Mouse (Mus musculus) adrenal gland (tissue): ENCODE measurements around the gene Itgam.
"Not testable (repeated sequence)": the region's sequence is repeated elsewhere in the genome, so short reads cannot be mapped to it uniquely, and the experiment has no call there.

Source experiments
- intact Hi-C: fragments of 180-260 bp; cut with DNase I; formaldehyde crosslinking; loops from one replicate; pipeline ENCODE4 v1.15.1; 2025
- long read RNA-seq, 2 experiments: library from polyadenylated mRNA; unstranded; transcript quantifications; one replicate each; pipeline ENCODE4 v2.0.0; 2020; ENCODE audit warnings: borderline replicate concordance in 1 of 2; ENCODE audit not compliant: insufficient replicate concordance in 1 of 2

The Itgam gene
- long read RNA-seq, experiment 1: 0 reads
- long read RNA-seq, experiment 2: 0 reads

DNA sequence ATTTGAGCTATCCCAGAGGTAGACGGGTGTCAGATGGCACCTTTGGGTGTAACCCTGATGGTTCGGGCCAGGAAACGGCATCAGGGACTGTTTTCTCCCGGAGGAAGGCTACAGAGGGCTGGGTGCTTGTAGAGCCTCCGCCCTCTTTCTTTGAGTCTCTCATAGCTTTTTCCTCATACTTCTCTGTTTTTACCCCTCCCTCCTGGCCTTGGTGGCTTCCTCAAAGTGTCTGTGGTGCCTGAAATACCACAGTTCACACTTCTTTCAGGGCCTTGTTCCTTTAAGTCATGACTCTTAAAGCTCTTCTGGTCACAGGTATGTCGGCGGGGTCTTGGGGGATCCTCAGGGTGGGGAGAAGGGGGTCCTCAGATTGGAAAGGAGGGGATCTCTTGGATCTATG is at the start of gene Itgam, which contains the start of gene Gm49368:
Gene Itgam, plus strand, starts transcription at position 185 of the 400 bp plus-strand sequence.
Gene Gm49368, plus strand, starts transcription at position 228 of the 400 bp plus-strand sequence.
- intact Hi-C loops: no loop called here

DNA sequence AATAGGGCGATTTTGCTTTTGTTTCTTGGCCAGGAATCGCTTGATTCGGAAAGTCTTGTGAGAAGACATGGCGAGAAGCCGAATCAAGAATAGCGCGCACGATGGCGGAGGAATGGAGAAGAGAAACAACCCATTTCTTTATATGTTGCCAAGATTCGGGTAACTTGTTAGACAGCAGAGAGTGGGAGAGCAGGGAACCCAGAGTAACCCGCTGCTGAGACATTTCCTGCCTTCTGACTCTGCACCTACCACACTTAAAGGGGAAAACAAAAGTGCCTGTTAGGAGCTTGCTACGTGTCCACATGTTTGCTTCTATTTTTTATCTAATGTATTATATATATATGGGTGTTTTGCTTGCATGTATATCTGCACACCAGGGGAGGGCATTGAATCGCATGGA is 49.3 kb upstream of the Itgam start:
- intact Hi-C loops: loop anchor here (10.0 kb wide), 1 partner anchor 202 kb away; no protein-coding TSS in a partner anchor

GRCm38 (mm10) chr7:128016134-128016533 is 46.3 kb upstream of the Itgam start:
- intact Hi-C loops: loop anchor here (10.0 kb wide), 1 partner anchor 199 kb away; no protein-coding TSS in a partner anchor

GRCm38 (mm10) chr7:128016650-128017049 is 45.8 kb upstream of the Itgam start:
- intact Hi-C loops: loop anchor here (10.0 kb wide), 1 partner anchor 198 kb away; no protein-coding TSS in a partner anchor

DNA sequence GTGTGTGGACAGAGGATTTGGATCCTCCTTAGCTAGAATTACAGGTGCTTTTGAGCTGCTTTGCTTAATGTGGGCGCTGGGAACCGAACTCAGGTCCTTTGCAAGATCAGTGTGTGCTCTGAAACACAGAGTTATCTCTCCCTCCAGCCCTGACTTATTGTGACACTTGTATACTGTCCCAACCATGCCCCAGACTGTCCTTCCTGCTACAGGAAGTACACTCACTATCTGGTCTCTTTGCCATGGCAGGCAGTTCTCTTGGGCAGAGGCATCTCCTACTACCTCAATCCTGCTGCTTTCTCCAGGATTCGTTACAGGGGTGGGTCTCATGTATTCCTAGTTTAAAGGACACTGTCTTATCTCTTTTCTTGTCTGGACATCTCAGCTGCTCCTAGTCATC is 44.2 kb upstream of the Itgam start:
- intact Hi-C loops: loop anchor here (10.0 kb wide), 1 partner anchor 197 kb away; no protein-coding TSS in a partner anchor

DNA sequence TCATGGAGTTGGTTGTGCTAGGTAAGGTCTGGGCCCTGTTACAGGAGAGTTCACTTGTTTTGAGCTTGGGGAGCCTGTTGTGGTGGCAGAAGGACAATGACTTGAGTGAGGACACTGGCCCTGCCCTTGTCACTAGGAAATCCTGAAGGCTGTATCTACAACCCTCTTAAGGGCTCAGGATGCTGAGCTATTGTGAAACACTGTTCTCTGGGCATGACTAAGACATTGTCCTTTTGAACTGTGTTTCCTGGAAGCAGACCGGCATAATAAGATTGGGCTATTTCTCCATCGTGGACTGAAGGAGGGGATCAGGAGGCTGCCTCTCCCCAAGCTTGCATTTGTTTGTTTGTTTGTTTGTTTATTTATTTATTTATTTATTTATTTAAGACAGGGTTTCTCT is 43.3 kb upstream of the Itgam start:
- intact Hi-C loops: loop anchor here (10.0 kb wide), 1 partner anchor 196 kb away; no protein-coding TSS in a partner anchor

GRCm38 (mm10) chr7:128022974-128023373 is 39.5 kb upstream of the Itgam start:
- intact Hi-C loops: no loop called here

DNA sequence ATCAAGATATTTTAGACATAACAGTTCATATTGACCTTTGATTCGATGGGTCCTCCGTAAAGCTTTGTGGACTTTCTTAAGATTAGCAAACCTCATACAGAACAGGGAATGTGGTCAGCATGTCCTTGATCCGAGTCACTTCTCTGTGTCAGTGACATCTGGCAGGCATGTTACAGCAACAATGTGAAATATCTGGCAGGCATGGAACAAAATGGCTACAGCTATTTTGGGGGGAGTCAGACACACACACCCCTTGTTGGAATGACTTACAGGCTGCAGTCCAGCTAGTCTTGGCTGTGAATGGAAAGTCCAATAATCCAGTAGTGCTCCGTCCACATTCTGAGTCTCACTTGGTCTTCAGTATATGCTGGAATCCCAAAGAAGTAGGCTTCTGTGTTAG is 38.9 kb upstream of the Itgam start:
- intact Hi-C loops: no loop called here

GRCm38 (mm10) chr7:128024364-128024763 is 38.1 kb upstream of the Itgam start:
- intact Hi-C loops: no loop called here

DNA sequence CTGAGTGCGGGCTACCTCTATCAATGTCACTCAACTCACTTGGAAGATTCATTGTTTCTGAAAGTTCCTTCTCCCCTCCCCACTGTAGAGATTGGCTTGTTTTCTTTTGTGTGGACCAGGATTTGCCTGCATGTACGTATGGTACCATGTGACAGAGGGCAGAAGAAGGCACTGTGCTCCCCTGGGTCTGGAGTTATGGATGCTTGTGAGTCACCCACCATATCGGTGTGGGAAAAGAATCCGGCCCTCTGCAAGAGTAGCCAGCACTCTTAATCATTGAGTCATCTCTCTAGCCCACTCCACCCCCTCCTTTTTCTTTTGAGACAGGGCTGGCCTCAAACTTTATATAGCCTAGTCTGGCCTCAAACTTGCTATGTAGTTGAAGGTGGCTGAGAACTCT is 37.5 kb upstream of the Itgam start:
- intact Hi-C loops: no loop called here

GRCm38 (mm10) chr7:128025381-128025780 is 37.1 kb upstream of the Itgam start:
- intact Hi-C loops: no loop called here

GRCm38 (mm10) chr7:128031403-128031976 is 30.9 kb upstream of the Itgam start:
- intact Hi-C loops: no loop called here

DNA sequence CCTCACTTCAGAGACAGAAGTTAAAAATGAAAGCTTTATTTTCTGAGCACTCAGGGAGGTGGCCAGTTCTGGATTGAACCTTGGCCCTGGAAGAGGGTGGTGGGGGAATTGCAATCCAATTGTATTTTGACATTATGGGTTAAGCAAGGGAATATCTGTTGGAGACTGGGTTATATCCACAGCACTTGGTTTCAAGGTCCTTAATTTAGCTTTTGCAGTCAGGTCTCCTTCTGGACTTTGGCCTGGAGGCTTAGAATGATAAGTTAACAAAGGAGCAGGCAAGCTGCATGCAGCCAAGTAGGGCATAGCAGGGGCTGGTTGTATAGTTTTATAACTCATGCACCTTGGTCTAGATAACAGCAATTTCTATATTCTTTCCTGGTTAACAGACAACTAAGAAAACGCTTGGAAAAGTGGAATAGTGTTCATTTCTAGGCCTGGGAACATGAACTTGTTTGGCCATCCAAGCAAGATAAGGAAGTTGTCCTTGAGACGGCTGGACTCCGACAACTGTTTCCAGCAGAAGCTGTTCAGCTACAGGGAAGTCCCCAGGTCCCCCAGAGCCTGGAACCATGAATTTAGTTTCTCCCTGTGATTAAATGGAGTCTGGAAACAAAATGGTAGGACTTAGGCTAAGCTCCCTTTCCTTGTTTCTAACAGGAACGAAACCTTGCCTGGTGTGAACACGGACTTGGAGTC is 30.0 kb upstream of the Itgam start:
- intact Hi-C loops: no loop called here

GRCm38 (mm10) chr7:128032989-128033293 is 29.5 kb upstream of the Itgam start:
- intact Hi-C loops: no loop called here

DNA sequence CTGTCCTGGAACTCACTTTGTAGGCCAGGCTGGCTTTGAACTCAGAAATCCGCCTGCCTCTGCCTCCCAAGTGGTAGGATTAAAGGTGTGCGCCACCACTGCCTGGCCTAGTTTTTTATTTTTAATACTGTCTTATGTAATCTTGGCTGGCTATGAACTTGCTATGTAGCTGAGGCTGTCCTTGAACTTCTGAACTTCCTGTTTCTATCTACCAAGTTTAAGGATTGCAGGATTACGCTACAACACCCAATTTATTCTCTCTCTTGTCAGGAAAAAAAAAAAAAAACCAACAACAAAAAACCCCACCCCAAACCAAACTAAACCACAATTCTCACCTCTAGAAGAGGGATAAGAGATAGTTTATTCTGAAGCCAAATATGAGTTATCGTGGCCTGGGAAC is 28.8 kb upstream of the Itgam start:
- intact Hi-C loops: no loop called here

GRCm38 (mm10) chr7:128042161-128042820 is 20.1 kb upstream of the Itgam start:
- intact Hi-C loops: not testable (repeated sequence)

GRCm38 (mm10) chr7:128044142-128044785 is 18.2 kb upstream of the Itgam start:
- intact Hi-C loops: no loop called here

GRCm38 (mm10) chr7:128045640-128046039 is 16.8 kb upstream of the Itgam start:
- intact Hi-C loops: no loop called here

GRCm38 (mm10) chr7:128048819-128049218 is 13.6 kb upstream of the Itgam start:
- intact Hi-C loops: no loop called here

- intact Hi-C loops: no loop called here
Observed at GRCm38 (mm10) chr7:128049254-128049653, 13.2 kb upstream of the Itgam start.

DNA sequence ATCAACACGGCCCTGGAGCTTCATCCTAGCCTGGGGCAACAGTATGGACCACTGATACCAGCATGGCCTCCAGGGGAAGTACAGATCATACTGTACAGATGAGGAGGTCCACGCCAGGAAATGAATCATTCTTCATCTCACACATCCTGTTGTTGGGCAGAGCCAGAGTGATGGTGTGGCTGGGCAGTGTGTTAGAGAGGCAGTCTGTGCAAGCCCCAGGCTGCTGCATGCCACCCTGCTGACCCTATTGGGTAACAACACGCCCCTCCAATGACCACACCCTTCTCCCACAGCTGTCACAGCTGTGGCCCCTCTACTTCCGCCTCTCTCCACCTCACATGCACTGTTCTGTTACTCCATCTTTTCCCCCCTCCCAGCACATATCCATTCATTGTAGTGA is 11.7 kb upstream of the Itgam start:
- intact Hi-C loops: no loop called here

DNA sequence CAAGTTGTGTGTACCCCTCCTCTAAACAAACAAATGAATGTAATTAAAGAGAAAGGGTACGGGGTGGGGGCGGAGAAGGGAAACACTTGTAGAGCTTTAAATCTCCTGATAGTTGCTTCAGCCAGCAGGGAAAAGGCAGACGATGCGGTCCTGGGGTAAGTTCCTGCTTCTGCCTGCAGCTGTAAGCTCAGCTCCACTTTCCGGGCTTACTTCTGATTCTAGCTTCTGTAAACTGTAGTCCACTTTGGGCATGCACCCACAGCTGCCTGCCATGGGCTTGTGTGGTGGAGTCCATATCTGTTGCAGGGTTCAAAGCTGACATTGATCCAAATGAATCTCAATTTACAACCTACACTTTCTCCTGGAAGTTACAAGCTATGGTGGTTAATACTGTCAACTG is 9.4 kb upstream of the Itgam start:
- intact Hi-C loops: no loop called here
